Mouse (Mus musculus) olfactory bulb, adult 2 months (tissue): ENCODE measurements around the gene Mgat5.

ENCODE experiments used
- CTCF ChIP-seq: fragments of 200-500 bp; IDR thresholded peaks from 2 replicates; pipeline ENCODE4 v1.5.1; 2012; ENCODE audit warnings: low read depth, mild to moderate bottlenecking, low read length, moderate library complexity; ENCODE audit not compliant: insufficient read depth
- POLR2A ChIP-seq: fragments of 200-500 bp; IDR thresholded peaks from 2 replicates; pipeline ENCODE4 v1.6.1; 2012; ENCODE audit warnings: mild to moderate bottlenecking, low read depth, low read length, moderate library complexity; ENCODE audit not compliant: insufficient read depth

DNA sequence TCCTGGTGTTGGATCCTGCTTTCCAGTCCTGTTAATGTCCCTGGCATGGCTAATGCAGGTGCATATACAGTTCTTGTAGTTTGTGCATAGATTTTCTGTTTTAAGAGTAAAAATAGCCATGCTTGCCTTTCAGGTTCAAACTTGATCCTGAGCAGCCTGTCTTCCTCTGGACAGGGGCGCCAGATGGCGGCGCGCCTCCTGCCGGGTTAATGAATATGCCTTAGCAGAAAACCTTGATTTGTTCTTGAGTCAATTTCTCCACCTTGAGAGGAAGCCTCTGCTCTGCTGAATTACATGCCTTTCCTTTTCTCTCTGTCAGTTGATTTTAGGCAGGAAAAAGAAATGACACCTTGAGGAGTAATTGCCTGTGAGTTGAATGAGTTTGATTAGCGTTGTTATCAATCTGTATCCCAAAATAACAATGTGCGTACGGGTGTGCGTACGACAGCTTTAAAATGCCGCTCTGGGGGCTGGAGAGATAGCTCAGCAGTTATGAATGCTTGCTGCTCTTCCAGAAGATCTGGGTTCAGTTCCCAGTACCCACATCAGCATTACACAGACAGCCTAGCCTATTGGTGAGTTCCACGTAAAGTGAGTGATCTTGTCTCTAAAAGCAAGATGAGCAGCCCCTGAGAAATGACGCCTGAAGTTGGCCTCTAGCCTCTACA is 57.5 kb downstream of the Mgat5 start:
- TF ChIP-seq CTCF = no peak
- no peak for TF ChIP-seq POLR2A
